Mouse (Mus musculus) gastrocnemius, adult 2 months (tissue): ENCODE data around the gene Foxn3. TPM values are rescaled to one million over a fixed set of nuclear protein-coding genes. Genes with fewer than 3 reads are reported as not detected.

Experiments used
- DNase-seq: peaks from one replicate; pipeline ENCODE4 v3.0.0; 2022
- H3K27ac ChIP-seq: fragments of 200-600 bp; 2 replicates; pipeline ENCODE4 v1.8.1; 2022; ENCODE audit warnings: mild to moderate bottlenecking
- H3K4me3 ChIP-seq: fragments of 200-600 bp; 2 replicates; pipeline ENCODE4 v1.8.1; 2022; ENCODE audit warnings: mild to moderate bottlenecking, moderate library complexity
- CTCF ChIP-seq: fragments of 200-600 bp; IDR thresholded peaks from 2 replicates; pipeline ENCODE4 v1.8.1; 2022; ENCODE audit warnings: antibody characterized with exemption, mild to moderate bottlenecking, moderate library complexity
- intact Hi-C: fragments of 180-260 bp; cut with DNase I; formaldehyde crosslinking; loops from one replicate; pipeline ENCODE4 v1.15.1; 2025
- total RNA-seq, 2 experiments: library from RNA; stranded (reverse); gene quantifications; 2 replicates each; pipeline ENCODE4 v1.2.3; 2021

The Foxn3 gene
- total RNA-seq, 2 experiments from 2014 or later, result 190 to 201 TPM

DNA sequence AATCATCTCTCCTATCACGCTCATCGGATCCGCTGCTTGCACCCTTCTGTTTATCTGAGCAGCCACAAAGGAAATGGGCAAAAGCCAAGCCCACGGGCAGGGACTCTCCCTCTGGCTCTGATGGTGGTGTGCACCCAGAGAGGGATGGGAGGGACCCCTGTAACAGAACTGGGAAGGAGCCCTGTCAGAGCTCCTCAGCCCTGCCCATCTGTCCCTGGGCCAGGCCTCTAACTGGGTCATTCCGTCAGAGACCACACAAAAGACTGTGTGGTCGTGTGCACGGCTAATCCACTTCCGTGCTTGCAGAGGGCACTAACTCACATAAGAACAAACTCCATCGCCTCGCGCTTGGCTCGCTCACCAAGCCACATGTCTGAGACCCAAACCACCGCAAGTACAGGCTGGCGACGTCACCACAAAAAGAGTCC lies 95.5 kb downstream of the Foxn3 start:
- no peak for TF ChIP-seq CTCF
- Histone ChIP-seq H3K27ac (peak overlapping the region; percentile 67), H3K4me3 (peak overlapping the region; percentile 56)
- intact Hi-C loops, result no loop called here
- peak; percentile 68 for DNase-seq

DNA sequence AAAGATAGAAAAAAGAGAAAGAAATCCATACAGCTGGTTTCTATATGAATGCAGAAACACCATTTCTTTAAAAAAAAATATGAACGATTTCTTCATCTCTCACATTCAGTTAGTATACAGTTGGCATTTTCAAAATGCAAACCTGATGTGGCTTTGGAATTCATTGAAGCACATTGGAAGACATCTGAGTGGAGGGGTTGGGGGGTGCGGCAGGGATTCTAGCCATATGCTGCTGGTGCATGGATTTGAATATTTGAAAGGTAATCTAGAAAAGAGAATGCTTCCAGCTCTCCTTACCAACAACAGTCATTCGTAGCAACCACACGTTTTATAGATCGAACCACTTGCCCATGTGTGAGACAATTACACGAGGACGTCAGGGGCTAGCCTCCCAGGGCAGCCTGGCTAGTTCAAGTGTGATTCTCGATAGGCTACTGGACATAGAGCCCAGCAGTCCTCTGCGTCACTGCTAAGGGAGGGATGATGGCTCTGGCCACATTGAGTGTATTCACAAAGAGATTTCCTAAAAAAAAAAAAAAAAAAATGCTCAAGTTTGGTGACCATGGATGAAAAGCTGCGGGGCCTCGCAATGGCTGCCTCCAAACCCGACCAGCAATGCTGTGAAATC lies 96.0 kb downstream of the Foxn3 start:
- Histone ChIP-seq H3K4me3 (peak overlapping the region; percentile 56), H3K27ac (peak overlapping the region; percentile 67)
- DNase-seq, result no peak
- no peak for TF ChIP-seq CTCF
- intact Hi-C loops, result no loop called here

- Histone ChIP-seq H3K4me3 (no peak overlapping the region), H3K27ac (no peak overlapping the region)
- intact Hi-C loops, result no loop called here
- no peak for DNase-seq
- no peak for TF ChIP-seq CTCF
Measured at GRCm38 (mm10) chr12:99466426-99466825, 97.0 kb downstream of the Foxn3 start.

DNA sequence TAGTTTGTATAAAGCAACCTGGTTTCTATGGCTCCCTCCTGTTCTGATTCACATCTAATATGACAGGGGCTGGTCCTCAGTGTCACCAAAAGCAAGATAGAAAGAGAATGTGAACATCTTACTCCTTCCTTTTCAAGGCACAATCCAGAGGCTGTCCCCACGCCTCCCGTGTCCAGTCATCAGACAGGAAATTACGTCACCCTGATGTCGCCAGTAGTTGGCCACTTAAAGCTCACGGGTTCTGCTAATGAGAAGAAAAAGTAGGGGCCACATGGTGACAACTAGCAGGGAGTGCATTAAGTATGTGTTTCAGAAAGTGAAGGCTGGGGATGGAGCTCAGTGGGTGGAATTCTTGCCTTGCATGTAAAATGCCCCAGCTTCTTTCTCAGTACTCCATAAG lies 99.1 kb downstream of the Foxn3 start:
- intact Hi-C loops, result no loop called here
- no peak overlapping the region for H3K4me3 ChIP-seq
- no peak for TF ChIP-seq CTCF
- H3K27ac ChIP-seq, result no peak overlapping the region
- DNase-seq, result no peak

GRCm38 (mm10) chr12:99462846-99463245 lies 100.5 kb downstream of the Foxn3 start:
- intact Hi-C loops, result no loop called here
- Histone ChIP-seq H3K27ac (0 out of 2 replicates have a peak overlapping the region, but pooled peaks have one; percentile 3), H3K4me3 (no peak overlapping the region)
- TF ChIP-seq CTCF, result no peak
- DNase-seq, result no peak

GRCm38 (mm10) chr12:99462302-99462701 lies 101.1 kb downstream of the Foxn3 start:
- no peak for TF ChIP-seq CTCF
- DNase-seq, result no peak
- intact Hi-C loops, result no loop called here
- Histone ChIP-seq H3K4me3 (peak overlapping the region; percentile 23; the same call in 1 of the 2 replicates), H3K27ac (peak overlapping the region; percentile 3; the same call in 1 of the 2 replicates)

DNA sequence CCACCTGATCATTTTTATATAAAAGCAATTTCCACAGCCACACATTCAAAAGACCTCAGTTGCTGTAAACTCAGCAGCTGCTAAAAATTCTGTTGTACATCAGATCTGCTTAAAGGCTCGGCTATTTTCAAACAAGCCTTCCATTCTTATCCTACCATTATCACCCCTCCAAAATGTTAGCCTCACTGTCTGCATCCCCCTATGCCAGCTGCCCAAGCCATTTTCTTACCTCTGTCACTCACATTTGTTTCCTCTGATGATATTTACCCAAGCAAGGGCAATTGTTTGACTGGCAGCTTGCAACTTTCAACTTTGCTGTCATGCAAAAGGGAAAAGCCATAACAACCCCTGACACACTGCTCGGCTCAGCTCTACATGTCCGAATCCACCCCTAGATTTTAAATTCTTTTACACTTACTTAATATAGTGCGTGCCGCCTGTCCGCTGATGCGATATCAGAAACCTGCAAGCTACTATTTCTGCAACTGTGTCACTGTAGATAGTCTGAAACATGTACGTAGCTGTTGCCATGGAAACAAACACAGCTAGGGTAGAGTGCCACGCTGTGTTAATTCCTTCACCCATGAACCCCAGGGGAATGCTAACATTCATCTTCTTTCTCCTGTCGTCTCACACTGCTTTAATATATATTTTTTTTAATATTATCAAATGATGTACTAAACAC lies 105.7 kb downstream of the Foxn3 start:
- intact Hi-C loops, result no loop called here
- no peak for TF ChIP-seq CTCF
- no peak for DNase-seq
- Histone ChIP-seq H3K27ac (peak overlapping the region; percentile 36), H3K4me3 (no peak overlapping the region)

GRCm38 (mm10) chr12:99455580-99455979 lies 107.8 kb downstream of the Foxn3 start:
- intact Hi-C loops, result no loop called here

DNA sequence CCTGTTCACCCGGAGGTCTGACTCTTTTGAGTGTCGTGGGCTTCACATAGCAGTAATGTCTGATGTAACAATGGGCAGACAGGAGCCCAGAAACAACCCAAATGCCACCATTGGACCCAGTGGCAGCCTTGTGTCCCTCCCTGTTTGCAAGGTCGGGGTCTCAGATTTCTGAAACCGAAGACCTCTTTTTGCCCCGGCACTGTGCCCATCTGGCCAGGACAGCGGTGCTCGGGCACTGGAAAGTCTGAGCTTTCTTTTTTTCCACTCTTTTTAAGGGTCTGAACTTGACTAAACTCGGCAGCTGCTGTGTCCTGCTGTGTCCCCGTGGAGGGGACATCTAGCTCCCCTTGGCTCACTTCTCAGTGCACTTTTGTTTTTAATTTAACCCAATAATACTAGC lies 109.0 kb downstream of the Foxn3 start:
- DNase-seq, result peak; percentile 79
- peak overlapping the region; percentile 81 for H3K27ac ChIP-seq
- H3K4me3 ChIP-seq, result peak overlapping the region; percentile 43
- no peak for TF ChIP-seq CTCF
- intact Hi-C loops, result no loop called here

More at GRCm38 (mm10) chr12:99455580-99455979, 107.8 kb downstream of the Foxn3 start:
- Histone ChIP-seq H3K27ac (no peak overlapping the region), H3K4me3 (no peak overlapping the region)
- TF ChIP-seq CTCF, result no peak
- DNase-seq, result no peak

DNA sequence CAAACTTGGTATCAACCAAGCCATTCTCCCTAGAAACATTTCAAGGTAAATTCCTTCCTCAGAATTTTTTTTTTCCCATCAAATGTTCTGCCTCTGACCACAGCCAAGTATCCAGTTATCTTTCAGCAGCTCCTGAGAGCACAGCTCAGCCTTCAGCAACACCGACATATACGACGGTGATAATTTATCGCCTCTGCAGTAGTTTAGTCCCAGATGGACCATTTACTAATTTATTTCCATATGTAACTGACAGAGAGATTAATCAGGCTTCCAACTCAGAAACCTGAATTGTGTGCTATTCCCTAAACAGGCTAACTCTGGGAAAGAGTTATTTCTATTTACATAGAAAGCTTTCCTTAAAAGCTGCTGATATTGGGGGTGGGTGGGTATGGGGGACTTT lies 109.6 kb downstream of the Foxn3 start:
- no peak overlapping the region for H3K27ac ChIP-seq
- intact Hi-C loops, result no loop called here
- no peak for TF ChIP-seq CTCF
- no peak for DNase-seq
- no peak overlapping the region for H3K4me3 ChIP-seq

DNA sequence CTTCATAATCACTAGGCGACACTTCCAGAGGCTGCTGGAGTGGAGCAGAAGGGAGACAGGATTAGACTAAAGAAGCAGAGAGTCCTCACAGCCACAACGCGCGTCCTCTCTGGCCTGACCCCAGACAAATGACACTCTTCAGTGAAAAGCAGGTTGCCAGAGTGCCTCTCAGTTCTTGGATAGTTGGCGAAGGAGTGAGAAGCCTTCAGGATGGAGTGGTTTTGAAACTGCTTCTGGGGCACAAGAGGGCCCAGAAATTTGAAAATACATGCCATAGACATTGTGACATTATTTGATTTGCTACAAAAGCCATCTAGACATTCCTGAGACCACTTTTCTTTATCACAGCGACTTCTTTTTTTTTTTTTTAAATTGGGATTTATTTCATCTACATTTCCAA lies 113.3 kb downstream of the Foxn3 start:
- H3K27ac ChIP-seq, result no peak overlapping the region
- no peak for DNase-seq
- TF ChIP-seq CTCF, result no peak
- intact Hi-C loops, result no loop called here
- no peak overlapping the region for H3K4me3 ChIP-seq

DNA sequence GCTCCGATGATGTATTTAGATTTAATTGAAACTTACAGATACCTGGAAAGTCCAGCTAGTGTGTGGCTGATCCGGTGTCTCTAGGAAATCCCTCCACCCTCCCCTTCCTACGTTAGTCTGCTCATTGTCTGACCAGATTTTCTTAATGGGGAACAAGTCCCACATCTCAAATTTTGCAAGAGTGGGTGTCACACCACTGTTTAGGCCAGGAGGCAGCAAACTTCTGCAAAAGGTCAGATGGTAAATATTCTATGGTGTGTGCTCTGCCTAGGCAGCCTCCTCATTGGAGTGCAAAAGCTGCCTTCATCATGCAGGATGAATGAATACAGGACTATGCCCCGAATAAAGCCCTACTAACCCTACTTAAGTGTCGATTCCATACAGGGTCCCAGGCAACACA lies 115.6 kb downstream of the Foxn3 start:
- H3K4me3 ChIP-seq, result no peak overlapping the region

GRCm38 (mm10) chr12:99445018-99445674 lies 118.2 kb downstream of the Foxn3 start:
- Histone ChIP-seq H3K4me3 (no peak overlapping the region), H3K27ac (no peak overlapping the region)
- intact Hi-C loops, result no loop called here
- DNase-seq, result no peak
- TF ChIP-seq CTCF, result no peak

More for the DNA sequence above, 115.6 kb downstream of the Foxn3 start:
- no peak for TF ChIP-seq CTCF
- H3K27ac ChIP-seq, result no peak overlapping the region
- DNase-seq, result no peak
- intact Hi-C loops, result no loop called here
